15 mouse cellular contexts compared by ENCODE assay signal in the genomic region with DNA sequence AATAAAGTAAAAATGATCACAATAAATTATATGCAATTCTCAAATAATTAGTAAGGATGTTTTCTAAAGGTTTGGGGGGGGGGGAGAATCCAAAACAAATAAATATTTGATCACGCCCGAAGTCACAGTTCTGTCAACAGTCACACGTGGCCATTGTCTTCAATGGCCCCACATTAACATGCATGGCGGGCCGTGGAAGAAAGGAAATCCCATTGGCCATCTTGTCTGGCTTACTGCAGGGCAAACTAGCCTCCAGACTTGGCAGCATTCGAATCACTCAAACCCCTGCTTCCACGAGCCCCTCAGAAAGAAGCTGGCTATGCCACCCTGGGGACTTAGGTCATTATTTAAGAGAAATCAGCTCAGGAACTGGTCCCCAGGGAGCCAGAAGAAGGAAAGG.
DNase-seq lines count a peak whose midpoint lies in the region; ATAC-seq and TF ChIP-seq lines count a peak whose summit lies in the region.
"Had no signal": no experiment of that assay in that cellular context is flagged by ENCODE, and none has a peak within 500 bp of the region (broad histone marks: within the 10 kb centered on the region; RNA-seq: fewer than 3 reads in every experiment).

No protein-coding gene starts in this region.

- H3K9me3 ChIP-seq in kidney, postnatal 0 days (replicated peaks; ENCODE audit: low read length): no peaks in the 10 kb centered on the region
- H3K9me3 ChIP-seq in neural tube, embryonic 12.5 days: no peaks in the 10 kb centered on the region
- no peaks in the 10 kb centered on the region for H3K9me3 ChIP-seq in neural tube, embryonic 15.5 days (replicated peaks)

- no peak overlapping the region for H3K9ac ChIP-seq in kidney, postnatal 0 days (ENCODE audit: low read depth, low read length)
- H3K9ac ChIP-seq in neural tube, embryonic 12.5 days: no peak overlapping the region
- H3K9ac ChIP-seq in neural tube, embryonic 15.5 days (replicated peaks): no peak overlapping the region

- TF ChIP-seq CTCF in kidney, postnatal 0 days (IDR thresholded peaks at IDR 0.05; ENCODE audit: low read depth): no peak

- peak overlapping the region; percentile 76 for H3K27ac ChIP-seq in kidney, postnatal 0 days
- no peak overlapping the region for H3K27ac ChIP-seq in neural tube, embryonic 12.5 days
- no peak overlapping the region for H3K27ac ChIP-seq in neural tube, embryonic 15.5 days (replicated peaks)
- H3K27ac ChIP-seq: gastrocnemius, adult 2 months; heart, adult 2 months had no signal

- 55% methylated on average over 7 of the region's 7 CpGs for WGBS in kidney, postnatal 0 days
- WGBS in neural tube, embryonic 12.5 days: 28% methylated on average over 7 of the region's 7 CpGs
- WGBS in neural tube, embryonic 15.5 days: 23% methylated on average over 7 of the region's 7 CpGs

- no peak for TF ChIP-seq POLR2A in myocyte (IDR thresholded peaks at IDR 0.05; ENCODE audit: insufficient read length, low read depth)

- H3K27me3 ChIP-seq in kidney, postnatal 0 days (ENCODE audit: insufficient read depth, low read length): no peaks in the 10 kb centered on the region
- no peaks in the 10 kb centered on the region for H3K27me3 ChIP-seq in neural tube, embryonic 12.5 days (replicated peaks)
- no peaks in the 10 kb centered on the region for H3K27me3 ChIP-seq in neural tube, embryonic 15.5 days (replicated peaks)
- no peaks in the 10 kb centered on the region for H3K27me3 ChIP-seq in myocyte (ENCODE audit: control insufficient read depth, insufficient read depth, insufficient read length)
- H3K27me3 ChIP-seq: Patski had no signal

- DNase-seq in kidney, postnatal 0 days (ENCODE audit: low spot score): no peak
- no peak for DNase-seq in kidney, postnatal 36 days
- no peak for DNase-seq in cerebellum, adult 11 months
- DNase-seq in left cerebral cortex, postnatal 4 days: no peak
- DNase-seq: cerebellum, adult 9-10 months; gastrocnemius, adult 2 months; heart, adult 2 months; layer of hippocampus, adult 9-11 months; right cerebral cortex, adult 18-20 months; thymus, adult 2 months had no signal

- H3K4me1 ChIP-seq in kidney, postnatal 0 days (replicated peaks; ENCODE audit: insufficient read depth, low read length): peaks cover 23% of the 10 kb centered on the region; the same call in 1 of the 2 replicates
- peaks cover 14% of the 10 kb centered on the region; the same call in 1 of the 2 replicates for H3K4me1 ChIP-seq in neural tube, embryonic 12.5 days
- peaks cover 10% of the 10 kb centered on the region for H3K4me1 ChIP-seq in neural tube, embryonic 15.5 days

- no peak overlapping the region for H3K4me2 ChIP-seq in kidney, postnatal 0 days (ENCODE audit: low read length)
- no peak overlapping the region for H3K4me2 ChIP-seq in neural tube, embryonic 12.5 days (replicated peaks)
- no peak overlapping the region for H3K4me2 ChIP-seq in neural tube, embryonic 15.5 days
- H3K4me2 ChIP-seq in myocyte (ENCODE audit: low read depth): peak overlapping the region; percentile 64

- no peak overlapping the region for H3K4me3 ChIP-seq in kidney, postnatal 0 days (replicated peaks; ENCODE audit: low read depth, low read length)
- H3K4me3 ChIP-seq in neural tube, embryonic 12.5 days: no peak overlapping the region
- H3K4me3 ChIP-seq in neural tube, embryonic 15.5 days (replicated peaks): no peak overlapping the region
- no peak overlapping the region for H3K4me3 ChIP-seq in myocyte
- H3K4me3 ChIP-seq: gastrocnemius, adult 2 months; heart, adult 2 months had no signal

- intact Hi-C loops in left cerebral cortex, postnatal 4 days (cut with DNase I): no loop called here

- 0 out of 2 replicates have a peak, but pooled peaks cover 3% of the 10 kb centered on the region for H3K36me3 ChIP-seq in kidney, postnatal 0 days (ENCODE audit: insufficient read depth, low read length)
- H3K36me3 ChIP-seq in neural tube, embryonic 12.5 days: no peaks in the 10 kb centered on the region
- no peaks in the 10 kb centered on the region for H3K36me3 ChIP-seq in neural tube, embryonic 15.5 days
- H3K36me3 ChIP-seq in myocyte (ENCODE audit: control insufficient read depth, insufficient read depth): peaks cover 5% of the 10 kb centered on the region

- no peak for ATAC-seq in kidney, postnatal 0 days (replicated peaks; ENCODE audit: low FRiP score, low read depth)
- peak; percentile 45; the same call in 1 of the 2 replicates for ATAC-seq in neural tube, embryonic 12.5 days (ENCODE audit: low FRiP score, low read depth)
- ATAC-seq in neural tube, embryonic 15.5 days (ENCODE audit: low FRiP score): no peak
- ATAC-seq: forebrain, embryonic 16.5 days had no signal

- no peak overlapping the region for H3ac ChIP-seq in myocyte (ENCODE audit: control insufficient read depth, insufficient read length)

- peaks cover 18% of the 10 kb centered on the region for H3K79me2 ChIP-seq in myocyte (ENCODE audit: control insufficient read depth, insufficient read depth)

TF ChIP-seq in myocyte, 11 proteins besides CTCF, POLR2A, EP300 and RAD21:
- TF ChIP-seq SRF (IDR thresholded peaks at IDR 0.05; ENCODE audit: control insufficient read depth, insufficient read length, low read depth): no peak
- no peak for TF ChIP-seq TCF12 (IDR thresholded peaks at IDR 0.05; ENCODE audit: insufficient read depth, poor library complexity, severe bottlenecking)
- TF ChIP-seq TCF3 (IDR thresholded peaks at IDR 0.05; ENCODE audit: insufficient read length, low read depth): no peak
- TF ChIP-seq MYOG (IDR thresholded peaks at IDR 0.05; ENCODE audit: control insufficient read depth in 1 of 3, insufficient read depth in 1 of 3, insufficient read length in 2 of 3, low read depth in 2 of 3): no peak
- no peak for TF ChIP-seq REST (IDR thresholded peaks at IDR 0.05; ENCODE audit: insufficient read depth, insufficient read length)
TF ChIP-seq in myocyte: peak in this region for 0.
